Mouse (Mus musculus) kidney, embryonic 15.5 days (tissue): ENCODE data around the gene Pkd1l2. TPM values are rescaled to one million over a fixed set of nuclear protein-coding genes. Genes with fewer than 3 reads are reported as not detected.

Source experiments
- ATAC-seq: fragments of 200-750 bp; cut with Nextera tagmentation; replicated peaks from 2 replicates; pipeline ENCODE4 v1.8.0; 2017; ENCODE audit warnings: moderate TSS enrichment; ENCODE audit not compliant: low FRiP score
- H3K27ac ChIP-seq: fragments of 300-500 bp; sonication (generic); 2 replicates; pipeline ENCODE4 v1.5.1; 2015; ENCODE audit warnings: mild to moderate bottlenecking, inconsistent platforms
- H3K27me3 ChIP-seq: fragments of 300-500 bp; sonication (generic); 2 replicates; pipeline ENCODE4 v1.6.1; 2015; ENCODE audit warnings: inconsistent platforms
- H3K36me3 ChIP-seq: fragments of 300-500 bp; sonication (generic); 2 replicates; pipeline ENCODE4 v1.6.1; 2015; ENCODE audit warnings: inconsistent platforms
- H3K4me1 ChIP-seq: fragments of 300-500 bp; sonication (generic); 2 replicates; pipeline ENCODE4 v1.6.1; 2015; ENCODE audit warnings: inconsistent platforms
- H3K4me2 ChIP-seq: fragments of 300-500 bp; sonication (generic); 2 replicates; pipeline ENCODE4 v1.6.1; 2015; ENCODE audit warnings: moderate library complexity, mild to moderate bottlenecking, inconsistent platforms
- H3K4me3 ChIP-seq: fragments of 300-500 bp; sonication (generic); replicated peaks from 2 replicates; pipeline ENCODE4 v1.5.1; 2015; ENCODE audit warnings: mild to moderate bottlenecking, inconsistent platforms
- H3K9ac ChIP-seq: fragments of 300-500 bp; sonication (generic); 2 replicates; pipeline ENCODE4 v1.6.1; 2015; ENCODE audit warnings: mild to moderate bottlenecking, inconsistent platforms
- H3K9me3 ChIP-seq: fragments of 300-500 bp; sonication (generic); replicated peaks from 2 replicates; pipeline ENCODE4 v1.6.1; 2016; ENCODE audit warnings: inconsistent platforms
- WGBS: fragments of 180-500 bp; shearing (Covaris S2); methylation state at CpG from one replicate; pipeline ENCODE4 v1.1.7; 2015; ENCODE audit warnings: mixed read lengths; 5-methylcytosine and 5-hydroxymethylcytosine counted together
- polyA plus RNA-seq: library from polyadenylated mRNA; unstranded; fragments of >200 nt; fragmentation: Nextera tagmentation; extraction: Ambion mirVana; gene quantifications from 2 replicates; pipeline ENCODE4 v1.2.1, GENCODE M21; 2015

Gene Pkd1l2
- polyA plus RNA-seq, 1 experiment from 2014 or later = 0.05 TPM

DNA sequence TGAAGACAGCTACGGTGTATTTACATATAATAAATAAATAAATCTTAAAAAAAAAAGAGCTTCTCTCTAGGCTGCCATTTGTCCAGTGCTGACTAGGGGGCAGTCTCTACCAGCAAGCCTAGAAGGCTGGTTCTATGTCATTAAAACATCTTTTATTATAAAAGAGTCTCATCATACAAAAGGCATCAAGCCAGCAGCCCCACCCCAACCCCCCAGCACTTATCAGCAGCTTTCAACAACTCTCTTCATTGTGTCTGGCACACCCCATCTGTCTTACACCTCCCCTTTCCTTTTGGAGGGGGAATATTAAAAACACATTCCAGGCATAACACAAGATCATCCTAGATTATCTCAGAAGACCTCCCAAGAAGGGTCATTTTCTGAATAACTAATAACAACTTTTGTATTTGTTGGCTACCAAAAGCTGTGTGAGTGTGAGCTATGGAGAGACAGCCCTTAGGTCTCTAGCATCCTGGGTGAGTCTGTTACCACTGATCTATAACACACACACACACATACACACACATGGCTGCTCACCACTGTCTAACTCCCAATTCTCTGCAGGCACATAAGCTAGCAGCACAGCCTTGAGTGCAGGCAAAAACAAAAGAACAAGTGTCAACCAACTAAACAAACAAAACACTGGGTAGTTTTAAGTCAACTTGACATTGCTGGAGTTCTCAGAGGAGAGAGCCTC, 59.8 kb downstream of the Pkd1l2 start:
- Histone ChIP-seq H3K27ac (no peak overlapping the region), H3K4me1 (no peaks in the 10 kb centered on the region; the same call in 1 of the 2 replicates), H3K27me3 (no peaks in the 10 kb centered on the region), H3K4me2 (no peak overlapping the region), H3K36me3 (no peaks in the 10 kb centered on the region), H3K9me3 (no peaks in the 10 kb centered on the region), H3K9ac (no peak overlapping the region), H3K4me3 (no peak overlapping the region)
- ATAC-seq = no peak
- WGBS = 74% methylated on average over 1 of the region's 1 CpGs

DNA sequence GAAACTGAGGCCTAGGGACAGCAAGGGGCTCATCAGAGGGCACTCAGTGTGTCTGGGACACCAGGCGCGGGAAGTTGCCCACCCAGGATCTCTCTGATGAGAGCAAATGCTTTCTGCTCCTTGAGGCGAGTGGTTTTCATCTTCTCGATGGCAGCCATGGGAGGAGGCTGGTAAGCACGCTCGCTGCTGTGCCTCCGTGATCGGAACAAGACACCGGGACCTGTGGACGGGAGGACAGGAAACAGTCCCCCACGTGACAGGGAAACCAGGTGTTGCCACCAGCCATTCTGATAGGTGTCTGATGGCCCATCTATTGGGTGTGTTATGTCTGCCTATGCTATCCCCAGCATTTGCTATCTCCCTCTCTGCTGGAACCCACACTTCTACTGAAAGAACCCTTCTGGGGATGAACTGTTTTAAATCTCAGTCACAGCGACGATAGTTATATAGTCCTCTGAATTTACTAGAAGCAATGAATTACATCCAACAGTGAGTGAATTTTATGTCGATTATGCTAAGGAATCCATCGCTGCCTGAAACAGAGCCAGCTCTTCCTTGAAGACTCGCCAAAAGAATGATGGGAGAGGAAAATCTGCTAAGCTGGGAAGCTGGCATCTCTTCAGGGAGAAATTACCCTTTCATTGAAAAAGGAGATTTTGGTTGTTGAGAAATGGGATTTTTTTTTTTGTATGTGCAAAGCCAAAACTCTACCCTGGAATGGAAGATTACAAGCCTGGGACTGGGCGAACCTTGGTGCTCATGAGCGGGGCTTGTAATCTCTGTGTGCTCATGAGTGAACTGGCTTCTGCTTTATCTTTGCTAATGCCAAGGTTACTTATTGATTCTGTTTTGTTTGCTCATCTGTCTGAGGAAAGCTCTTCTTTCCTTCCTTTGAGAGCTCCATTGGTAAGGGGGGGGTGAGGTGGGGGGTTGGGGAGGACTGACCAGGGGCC, 62.6 kb downstream of the Pkd1l2 start:
- Histone ChIP-seq H3K36me3 (no peaks in the 10 kb centered on the region), H3K4me1 (no peaks in the 10 kb centered on the region; the same call in 1 of the 2 replicates), H3K27ac (no peak overlapping the region), H3K9ac (no peak overlapping the region), H3K4me3 (no peak overlapping the region), H3K4me2 (no peak overlapping the region), H3K9me3 (no peaks in the 10 kb centered on the region), H3K27me3 (no peaks in the 10 kb centered on the region)
- no peak for ATAC-seq
- WGBS = 76% methylated on average over 18 of the region's 18 CpGs

GRCm38 (mm10) chr8:117017896-117018295, 64.4 kb downstream of the Pkd1l2 start:
- ATAC-seq = no peak
- no peak overlapping the region for H3K27ac ChIP-seq
- WGBS = 94% methylated on average over 4 of the region's 4 CpGs
- no peak overlapping the region for H3K4me2 ChIP-seq
- no peaks in the 10 kb centered on the region for H3K36me3 ChIP-seq
- no peak overlapping the region for H3K4me3 ChIP-seq
- no peaks in the 10 kb centered on the region for H3K27me3 ChIP-seq
- no peak overlapping the region for H3K9ac ChIP-seq
- H3K9me3 ChIP-seq = no peaks in the 10 kb centered on the region
- H3K4me1 ChIP-seq = no peaks in the 10 kb centered on the region; the same call in 1 of the 2 replicates

DNA sequence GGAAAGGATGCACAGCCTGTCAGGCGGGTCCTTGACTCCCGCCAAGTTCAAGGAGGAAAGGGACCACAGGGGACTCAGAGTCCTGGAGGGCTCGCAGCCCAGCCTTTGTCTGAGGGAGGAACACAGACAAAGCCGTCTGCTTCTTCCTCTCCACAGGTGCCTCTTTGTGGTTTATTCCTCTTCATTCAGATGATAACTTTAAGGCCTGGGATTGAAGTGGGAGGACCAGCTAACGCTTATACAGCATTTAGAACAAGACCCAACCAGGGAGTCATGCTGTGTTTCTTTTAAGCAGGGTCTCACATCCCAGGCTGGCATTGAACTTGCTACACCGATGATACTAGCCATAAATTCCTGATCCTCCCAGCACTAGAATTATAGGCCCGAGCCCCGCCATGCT, 65.2 kb downstream of the Pkd1l2 start:
- WGBS = 55% methylated on average over 8 of the region's 8 CpGs
- ATAC-seq = no peak
- Histone ChIP-seq H3K9me3 (no peaks in the 10 kb centered on the region), H3K4me3 (no peak overlapping the region), H3K4me1 (no peaks in the 10 kb centered on the region; the same call in 1 of the 2 replicates), H3K36me3 (no peaks in the 10 kb centered on the region), H3K27ac (no peak overlapping the region), H3K4me2 (no peak overlapping the region), H3K9ac (no peak overlapping the region), H3K27me3 (no peaks in the 10 kb centered on the region)

GRCm38 (mm10) chr8:117015670-117016069, 66.6 kb downstream of the Pkd1l2 start:
- Histone ChIP-seq H3K4me2 (no peak overlapping the region), H3K9me3 (no peaks in the 10 kb centered on the region), H3K9ac (no peak overlapping the region), H3K4me1 (no peaks in the 10 kb centered on the region; the same call in 1 of the 2 replicates), H3K27ac (no peak overlapping the region), H3K36me3 (no peaks in the 10 kb centered on the region), H3K27me3 (no peaks in the 10 kb centered on the region), H3K4me3 (no peak overlapping the region)
- ATAC-seq = no peak
- WGBS = 56% methylated on average over 4 of the region's 4 CpGs

DNA sequence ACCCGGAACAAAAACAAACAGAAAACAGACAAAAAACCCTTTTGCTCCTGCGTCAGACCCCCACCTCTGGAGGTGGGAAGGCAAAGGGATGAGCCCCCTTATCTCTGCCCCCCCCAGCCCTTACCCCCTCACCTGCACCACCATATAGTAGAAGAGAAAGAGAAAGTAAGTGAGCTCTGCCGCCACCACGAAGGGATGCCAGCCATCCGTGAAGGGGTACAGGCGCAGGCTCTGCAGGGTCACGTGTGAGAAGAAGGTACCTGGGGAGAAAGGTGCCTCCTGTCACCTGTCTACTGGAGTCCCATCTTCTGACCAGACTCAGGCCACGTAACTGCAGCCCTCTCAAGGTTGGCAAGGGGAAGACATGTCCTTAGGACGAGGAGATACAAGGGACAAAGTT, 70.9 kb downstream of the Pkd1l2 start:
- Histone ChIP-seq H3K9me3 (no peaks in the 10 kb centered on the region), H3K4me2 (no peak overlapping the region), H3K9ac (no peak overlapping the region), H3K36me3 (no peaks in the 10 kb centered on the region), H3K4me1 (no peaks in the 10 kb centered on the region), H3K27ac (no peak overlapping the region), H3K27me3 (no peaks in the 10 kb centered on the region), H3K4me3 (no peak overlapping the region)
- ATAC-seq = no peak
- WGBS = 84% methylated on average over 9 of the region's 9 CpGs

DNA sequence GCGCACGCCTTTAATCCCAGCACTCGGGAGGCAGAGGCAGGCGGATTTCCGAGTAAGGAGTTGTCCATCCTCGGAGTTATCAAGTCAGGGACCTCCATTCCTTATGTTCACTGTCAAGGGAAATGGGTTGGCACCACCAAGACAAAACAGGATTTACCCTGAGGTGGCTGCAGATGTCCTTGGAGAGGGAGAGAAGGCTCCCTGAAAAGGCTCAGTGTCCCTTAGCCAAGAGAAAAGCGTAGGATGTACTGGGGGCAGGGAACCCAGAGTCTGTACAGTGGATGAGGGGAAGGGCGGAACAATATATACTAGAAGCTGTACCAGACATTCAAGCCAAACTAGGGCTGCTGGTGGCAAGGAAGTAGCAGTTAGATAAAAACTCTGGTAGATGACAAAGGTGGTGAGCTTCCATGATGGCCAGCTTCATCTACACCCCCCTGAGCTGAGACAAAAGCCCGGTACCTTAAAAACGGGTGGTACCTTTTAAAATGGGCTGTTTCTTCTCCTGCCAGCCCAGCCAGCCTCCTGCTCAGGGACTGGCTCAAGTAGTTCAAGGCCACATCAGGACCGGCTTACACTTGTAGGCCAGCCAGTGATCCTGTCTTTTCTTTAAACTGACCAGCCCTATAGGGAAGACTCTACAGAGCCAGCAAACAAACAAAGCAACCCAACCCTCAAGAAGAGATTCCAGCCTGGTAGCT, 88.1 kb downstream of the Pkd1l2 start:
- no peak for ATAC-seq
- 65% methylated on average over 11 of the region's 11 CpGs for WGBS
- Histone ChIP-seq H3K4me3 (peak overlapping the region; percentile 85), H3K9ac (peak overlapping the region; percentile 39; the same call in 1 of the 2 replicates), H3K36me3 (peaks cover 10% of the 10 kb centered on the region), H3K9me3 (no peaks in the 10 kb centered on the region), H3K27ac (peak overlapping the region; percentile 63; the same call in 1 of the 2 replicates), H3K27me3 (no peaks in the 10 kb centered on the region), H3K4me2 (peak overlapping the region; percentile 93), H3K4me1 (peaks cover 22% of the 10 kb centered on the region)

- H3K27ac ChIP-seq = peak within 1 kb of the TSS; percentile 86
- under 1% methylated on average over 56 of the region's 56 CpGs for WGBS
- peak within 1 kb of the TSS; percentile 93 for H3K4me2 ChIP-seq
- H3K9ac ChIP-seq = peak within 1 kb of the TSS; percentile 80
- no peaks in the 10 kb centered on the region for H3K27me3 ChIP-seq
- ATAC-seq = peak; percentile 100
- peaks cover 16% of the 10 kb centered on the region for H3K36me3 ChIP-seq
- H3K4me1 ChIP-seq = peaks cover 22% of the 10 kb centered on the region
- H3K9me3 ChIP-seq = no peaks in the 10 kb centered on the region
- peak within 1 kb of the TSS; percentile 85 for H3K4me3 ChIP-seq
Measured at GRCm38 (mm10) chr8:116993095-116993867, 89.0 kb downstream of the Pkd1l2 start, which contains the start of gene Gcsh. Gcsh (minus strand) TSS chr8:116993537.

GRCm38 (mm10) chr8:116992176-116992971, 89.9 kb downstream of the Pkd1l2 start:
- no peak for ATAC-seq
- peak overlapping the region; percentile 86 for H3K27ac ChIP-seq
- peaks cover 22% of the 10 kb centered on the region for H3K4me1 ChIP-seq
- H3K9ac ChIP-seq = peak overlapping the region; percentile 80
- peak overlapping the region; percentile 85 for H3K4me3 ChIP-seq
- no peaks in the 10 kb centered on the region for H3K27me3 ChIP-seq
- WGBS = 8% methylated on average over 23 of the region's 23 CpGs
- H3K4me2 ChIP-seq = peak overlapping the region; percentile 93
- H3K36me3 ChIP-seq = peaks cover 23% of the 10 kb centered on the region
- no peaks in the 10 kb centered on the region for H3K9me3 ChIP-seq

DNA sequence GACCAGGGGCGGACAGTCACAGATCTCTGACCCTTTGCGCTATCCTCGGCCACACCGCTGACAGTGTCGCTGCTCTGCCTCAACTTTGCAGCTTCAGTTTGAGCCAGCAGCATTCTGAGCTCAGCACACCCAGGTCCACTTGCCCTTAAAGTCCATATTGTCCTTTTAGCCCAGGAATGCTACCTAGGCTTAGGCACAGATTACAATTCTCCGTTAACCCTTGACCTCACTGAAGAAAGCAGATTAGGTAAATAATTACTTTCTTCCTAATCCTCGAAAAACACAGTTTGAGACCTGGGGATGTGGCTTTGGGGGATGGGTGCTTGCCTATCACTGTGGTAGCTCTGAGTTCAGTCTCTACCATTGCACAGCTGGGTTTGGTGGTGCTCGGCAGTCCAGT, 91.0 kb downstream of the Pkd1l2 start:
- Histone ChIP-seq H3K4me2 (peak overlapping the region; percentile 93), H3K4me3 (0 out of 2 replicates have a peak overlapping the region, but pooled peaks have one; percentile 85), H3K27ac (no peak overlapping the region), H3K27me3 (no peaks in the 10 kb centered on the region), H3K9me3 (no peaks in the 10 kb centered on the region), H3K4me1 (peaks cover 22% of the 10 kb centered on the region), H3K9ac (no peak overlapping the region), H3K36me3 (peaks cover 34% of the 10 kb centered on the region)
- no peak for ATAC-seq
- WGBS = 88% methylated on average over 8 of the region's 8 CpGs
